ENCODE assay signal across 8 mouse cellular contexts in the genomic region with DNA sequence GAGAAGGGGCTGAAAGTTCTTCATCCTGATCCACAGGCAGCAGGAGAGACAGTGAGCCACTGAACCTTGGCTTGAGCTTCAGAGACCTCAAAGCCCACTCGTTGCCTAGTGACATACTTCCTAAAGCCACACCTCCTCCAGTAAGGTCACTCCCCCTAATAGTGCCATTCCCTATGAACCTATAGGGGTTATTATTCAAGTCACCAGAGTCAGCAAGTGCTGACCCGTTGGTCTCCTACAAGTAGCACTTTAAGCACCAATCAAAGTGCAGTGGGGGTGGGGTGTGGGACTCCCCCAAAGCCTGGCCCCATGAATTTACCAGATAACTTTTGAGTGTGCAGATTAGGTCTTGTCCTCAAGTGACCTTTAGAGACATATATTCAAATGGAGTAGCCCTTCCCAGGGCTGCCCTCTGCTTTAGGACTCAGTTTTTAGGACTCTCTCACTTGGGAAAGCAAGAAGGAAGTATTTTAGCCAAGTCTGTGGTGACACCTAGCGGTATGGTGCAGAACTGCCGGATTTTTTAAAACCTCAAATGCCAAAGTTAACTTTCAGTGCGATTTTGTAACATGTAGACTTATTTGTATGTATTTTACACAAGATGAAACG. TPM values are rescaled to one million over a fixed set of nuclear protein-coding genes. Genes with fewer than 3 reads are reported as not detected.
DNase-seq lines count a peak whose midpoint lies in the region; ATAC-seq lines count a peak whose summit lies in the region.

Gene Blcap (minus strand): TSS at position 51 of the 609 bp plus-strand sequence.

- no peak within 1 kb of the TSS for H3K27ac ChIP-seq in hindbrain, embryonic 12.5 days

- H3K4me3 ChIP-seq in hindbrain, embryonic 12.5 days: no peak within 1 kb of the TSS

- no peak within 1 kb of the TSS for H3K4me2 ChIP-seq in hindbrain, embryonic 12.5 days (replicated peaks)

- DNase-seq in ovary, postnatal 14 days (ENCODE audit: low spot score): peak; percentile 59
- DNase-seq in ovary, adult 18-20 months (ENCODE audit: low spot score): no peak
- peak; percentile 49 for DNase-seq in c-Kit-positive CD71-positive TER-119-positive erythroid progenitor cells, embryonic 14.5 days (ENCODE audit: low spot score)
- DNase-seq in frontal cortex, postnatal 25 days (ENCODE audit: low spot score in 2 of 2): peak; percentile 52 to 57
- peak in 1 of 2 experiments; percentile 68 for DNase-seq in layer of hippocampus, postnatal 25 days (ENCODE audit: extremely low spot score in 1 of 2, low spot score in 1 of 2)
- peak; percentile 23 to 70 for DNase-seq in lung, postnatal 4 days
- DNase-seq in right cerebral cortex, postnatal 10 days (ENCODE audit: low spot score in 2 of 2): peak; percentile 62 to 67

- no peaks in the 10 kb centered on the region for H3K27me3 ChIP-seq in hindbrain, embryonic 12.5 days

- 13% methylated on average over 6 of the region's 6 CpGs for WGBS in hindbrain, embryonic 12.5 days

- H3K9me3 ChIP-seq in hindbrain, embryonic 12.5 days (replicated peaks): no peaks in the 10 kb centered on the region

- peaks cover 16% of the 10 kb centered on the region; the same call in 1 of the 2 replicates for H3K4me1 ChIP-seq in hindbrain, embryonic 12.5 days

- 0 out of 2 replicates have a peak, but pooled peaks have one; percentile 35 for ATAC-seq in hindbrain, embryonic 12.5 days (ENCODE audit: low FRiP score)

- no peak within 1 kb of the TSS for H3K9ac ChIP-seq in hindbrain, embryonic 12.5 days

- H3K36me3 ChIP-seq in hindbrain, embryonic 12.5 days: no peaks in the 10 kb centered on the region

RNA-seq across cellular contexts. Expression of gene Blcap, which starts in this region (rescaled TPM):
- polyA plus RNA-seq in hindbrain, embryonic 12.5 days (2016; fragmentation: Nextera tagmentation; extraction: Ambion mirVana): 139 and 140 TPM in 2 replicates
- total RNA-seq in layer of hippocampus, postnatal 25 days (2021): 100 to 1,000 TPM; 122 to 130 TPM
